Mouse (Mus musculus): Measurements from ENCODE around the gene Edem2.

Edem2 gene

GRCm38 (mm10) chr2:155687746-155688145 is 41.5 kb downstream of the Edem2 start:
- DNase-seq (ENCODE audit: low spot score), result no peak

- no peak for DNase-seq (ENCODE audit: low spot score)
Observed at GRCm38 (mm10) chr2:155686572-155686971, 42.7 kb downstream of the Edem2 start.

GRCm38 (mm10) chr2:155683821-155684220 is 45.5 kb downstream of the Edem2 start:
- DNase-seq (ENCODE audit: low spot score), result no peak

- DNase-seq (ENCODE audit: low spot score), result no peak
Observed at GRCm38 (mm10) chr2:155683137-155683536, 46.1 kb downstream of the Edem2 start.

GRCm38 (mm10) chr2:155681874-155682273 is 47.4 kb downstream of the Edem2 start:
- DNase-seq (ENCODE audit: low spot score), result no peak

- no peak for DNase-seq (ENCODE audit: low spot score)
Observed at GRCm38 (mm10) chr2:155681194-155681593, 48.1 kb downstream of the Edem2 start.

GRCm38 (mm10) chr2:155680591-155680990 is 48.7 kb downstream of the Edem2 start:
- DNase-seq (ENCODE audit: low spot score), result no peak

GRCm38 (mm10) chr2:155679586-155680110 is 49.6 kb downstream of the Edem2 start:
- DNase-seq (ENCODE audit: low spot score), result no peak

- DNase-seq (ENCODE audit: low spot score), result no peak
Observed at GRCm38 (mm10) chr2:155675118-155675517, 54.2 kb downstream of the Edem2 start.

GRCm38 (mm10) chr2:155673546-155673945 is 55.7 kb downstream of the Edem2 start:
- no peak for DNase-seq (ENCODE audit: low spot score)

GRCm38 (mm10) chr2:155671236-155671635 is 58.0 kb downstream of the Edem2 start:
- DNase-seq (ENCODE audit: low spot score), result no peak

- no peak for DNase-seq (ENCODE audit: low spot score)
Observed at GRCm38 (mm10) chr2:155668461-155668860, 60.8 kb downstream of the Edem2 start.

- DNase-seq (ENCODE audit: low spot score), result no peak
Observed at GRCm38 (mm10) chr2:155667881-155668280, 61.4 kb downstream of the Edem2 start.

- DNase-seq (ENCODE audit: low spot score), result no peak
Observed at GRCm38 (mm10) chr2:155663910-155664460, 65.3 kb downstream of the Edem2 start.

GRCm38 (mm10) chr2:155663097-155663496 is 66.2 kb downstream of the Edem2 start:
- no peak for DNase-seq (ENCODE audit: low spot score)

GRCm38 (mm10) chr2:155662390-155662789 is 66.9 kb downstream of the Edem2 start:
- no peak for DNase-seq (ENCODE audit: low spot score)

GRCm38 (mm10) chr2:155655759-155656372 is 73.4 kb downstream of the Edem2 start:
- DNase-seq (ENCODE audit: low spot score), result no peak

- no peak for DNase-seq (ENCODE audit: low spot score)
Observed at GRCm38 (mm10) chr2:155652618-155653017, 76.7 kb downstream of the Edem2 start.

Data from urinary bladder, postnatal 10 days (tissue).